7 mouse cellular contexts compared by ENCODE assay signal in the genomic region with DNA sequence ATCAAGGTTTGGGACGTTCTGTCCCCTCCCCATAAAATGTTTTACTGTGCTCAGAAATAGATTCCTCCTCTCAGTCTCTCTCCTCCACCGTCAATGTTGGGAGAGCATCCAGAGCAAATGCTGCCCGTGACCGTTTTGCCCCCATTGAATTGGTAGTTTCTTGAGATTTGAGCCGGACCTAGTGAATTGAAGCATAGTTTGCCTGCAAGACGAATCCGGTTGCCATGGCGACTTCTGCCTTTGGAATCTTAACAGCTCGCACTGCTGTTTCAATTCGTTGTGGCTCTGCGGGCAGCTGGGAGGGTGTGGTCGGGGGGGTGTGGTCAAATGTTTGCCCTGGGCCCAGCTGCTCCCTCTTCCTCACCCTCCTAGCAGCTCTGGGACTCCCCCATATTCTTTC. TPM values are rescaled to one million over a fixed set of nuclear protein-coding genes. Genes with fewer than 3 reads are reported as not detected.
DNase-seq lines count a peak whose midpoint lies in the region; ATAC-seq lines count a peak whose summit lies in the region.

No protein-coding gene starts in this region.

- peak overlapping the region; percentile 98 for H3K9ac ChIP-seq in hindbrain, embryonic 13.5 days

- H3K36me3 ChIP-seq in hindbrain, embryonic 13.5 days: no peaks in the 10 kb centered on the region

- H3K4me2 ChIP-seq in hindbrain, embryonic 13.5 days: peak overlapping the region; percentile 64

- peak overlapping the region; percentile 83 for H3K4me3 ChIP-seq in hindbrain, embryonic 13.5 days

- peak; percentile 86 for DNase-seq in ZHBTc4 (ENCODE audit: low read depth, low spot score)
- DNase-seq in cerebellum, postnatal 25 days: peak; percentile 33 to 60
- DNase-seq in frontal cortex, postnatal 25 days (ENCODE audit: low spot score in 2 of 2): peak; percentile 40 to 42
- peak; percentile 39 for DNase-seq in left cerebral cortex, adult 11 months (ENCODE audit: low spot score)
- peak; percentile 89 for DNase-seq in lung, postnatal 36 days
- DNase-seq in right cerebral cortex, adult 18-20 months: peak; percentile 75

- H3K4me1 ChIP-seq in hindbrain, embryonic 13.5 days (replicated peaks): peaks cover 45% of the 10 kb centered on the region

- 0% methylated on average over 12 of the region's 12 CpGs for WGBS in hindbrain, embryonic 13.5 days

- 0 out of 2 replicates have a peak, but pooled peaks cover 4% of the 10 kb centered on the region for H3K27me3 ChIP-seq in hindbrain, embryonic 13.5 days

- ATAC-seq in hindbrain, embryonic 13.5 days (ENCODE audit: low FRiP score): no peak

- peak overlapping the region; percentile 98 for H3K27ac ChIP-seq in hindbrain, embryonic 13.5 days

- no peaks in the 10 kb centered on the region for H3K9me3 ChIP-seq in hindbrain, embryonic 13.5 days

RNA-seq across cellular contexts. Expression of a gene that starts 1.3 kb away (rescaled TPM):
- 25.0 and 27.4 TPM in 2 replicates for polyA plus RNA-seq in hindbrain, embryonic 13.5 days (2015; fragmentation: Nextera tagmentation; extraction: Ambion mirVana)

Comparison
In these comparisons a context has a peak if more than half of its experiments do, and no peak if none do; other contexts are left out.
1. DNase-seq: peak in every context shown above with its lines; median percentile 89 in lung, postnatal 36 days; 86 in ZHBTc4; 75 in right cerebral cortex, adult 18-20 months; 46 in cerebellum, postnatal 25 days; 41 in frontal cortex, postnatal 25 days; 39 in left cerebral cortex, adult 11 months.